Mouse (Mus musculus) thymus, postnatal 14 days (tissue): Measurements from ENCODE around the gene Tnfrsf18.

Experiments used
- DNase-seq: peaks from one replicate; pipeline ENCODE4 v3.0.0; 2021

Gene Tnfrsf18

DNA sequence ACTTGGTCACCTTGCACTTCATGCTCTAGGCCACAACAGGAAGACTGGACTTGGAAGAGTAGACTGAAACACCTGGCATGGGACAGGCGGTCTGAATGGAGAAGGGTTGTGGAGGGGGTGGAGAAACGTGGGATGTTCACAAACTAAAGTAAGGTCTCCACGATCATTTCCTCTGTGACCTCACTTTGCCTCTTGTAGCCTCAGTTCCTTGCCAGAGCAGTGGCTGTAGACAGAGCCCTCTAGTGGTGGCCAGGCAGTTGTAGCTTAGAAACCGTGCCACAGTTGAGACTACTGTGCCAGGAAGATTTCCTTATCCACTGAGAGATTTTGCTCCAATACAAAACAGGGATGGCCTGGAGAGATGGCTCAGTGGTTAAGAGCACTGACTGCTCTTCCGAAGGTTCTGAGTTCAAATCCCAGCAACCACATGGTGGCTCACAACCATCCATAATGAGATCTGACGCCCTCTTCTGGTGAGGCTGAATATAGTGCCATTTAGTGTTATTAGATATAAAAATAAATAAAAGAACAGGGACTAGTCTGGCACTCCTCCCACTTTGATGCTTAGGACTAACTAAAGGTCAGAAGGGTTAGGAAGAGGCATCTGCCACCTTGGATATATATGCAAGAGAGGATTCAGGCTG is 7.6 kb downstream of the Tnfrsf18 start:
- DNase-seq = peak; percentile 80

GRCm38 (mm10) chr4:156034301-156034700 is 8.3 kb downstream of the Tnfrsf18 start:
- no peak for DNase-seq

DNA sequence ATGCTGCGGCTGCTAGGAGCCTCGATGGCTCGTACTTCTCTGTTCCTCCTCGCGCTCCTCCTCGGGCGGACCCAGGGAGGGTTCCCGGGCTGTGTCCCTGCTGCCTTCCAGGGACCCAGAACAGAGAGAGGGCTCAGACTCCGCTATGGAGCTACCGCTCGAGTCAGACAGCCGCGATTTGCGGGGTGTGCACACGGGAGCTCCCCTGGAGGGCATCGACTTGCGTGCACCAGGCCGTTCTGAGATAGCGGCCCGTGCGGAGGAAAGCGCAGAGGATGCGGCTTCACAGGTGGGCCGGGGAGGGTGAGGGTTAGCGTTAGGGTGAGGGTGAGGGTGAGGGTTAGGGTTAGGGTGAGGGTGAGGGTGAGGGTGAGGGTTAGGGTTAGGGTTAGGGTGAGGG is 8.9 kb downstream of the Tnfrsf18 start:
- DNase-seq = peak; percentile 49

GRCm38 (mm10) chr4:156044754-156045153 is 18.8 kb downstream of the Tnfrsf18 start:
- DNase-seq = no peak

DNA sequence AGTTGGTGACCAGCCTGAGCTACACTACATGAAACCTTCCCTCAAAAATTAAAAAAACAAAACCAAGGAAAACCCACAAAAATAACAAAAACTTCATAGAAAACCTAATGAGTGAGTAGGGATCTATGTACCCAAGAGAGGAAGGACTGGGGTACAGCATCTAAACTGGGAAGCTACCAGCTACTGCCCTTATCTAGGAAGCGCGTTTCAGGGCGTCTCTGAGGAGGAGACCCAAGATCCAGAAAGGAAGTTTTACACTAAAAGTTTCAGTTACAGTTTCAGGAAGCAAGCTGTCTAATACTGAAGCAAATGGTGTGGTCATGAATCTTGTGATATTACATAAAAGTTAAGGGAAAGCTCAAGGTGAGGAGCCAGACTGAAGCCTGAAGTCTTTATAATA is 23.8 kb downstream of the Tnfrsf18 start:
- no peak for DNase-seq

DNA sequence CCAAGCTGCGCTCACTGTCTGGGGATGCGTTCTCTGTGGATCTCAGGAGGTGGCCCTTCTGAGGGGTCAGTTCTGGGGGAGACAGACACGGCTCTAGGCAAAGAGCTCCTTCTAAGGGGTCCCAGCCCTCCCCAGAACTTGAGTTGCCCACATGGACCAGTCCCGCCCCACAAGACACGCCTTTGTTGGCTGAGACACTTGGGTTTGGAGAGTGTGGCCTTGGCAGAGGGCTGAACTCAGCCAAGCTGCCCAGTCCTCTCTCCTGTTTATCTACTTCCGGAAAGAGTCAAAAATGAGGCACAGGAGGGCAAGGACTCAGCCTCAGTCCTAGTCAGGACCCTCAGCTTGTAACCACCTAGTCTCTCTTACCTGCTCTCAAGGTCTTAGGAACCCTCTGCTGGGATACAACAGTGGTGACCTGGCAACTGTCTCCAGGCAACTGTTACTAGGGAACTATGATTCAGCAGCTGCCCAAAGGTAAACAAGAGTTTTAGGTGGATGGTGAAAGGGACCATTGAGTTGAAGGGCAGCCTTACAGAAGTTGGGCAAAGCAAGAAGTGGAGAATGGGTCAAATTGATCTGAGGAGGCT is 24.5 kb downstream of the Tnfrsf18 start:
- no peak for DNase-seq

GRCm38 (mm10) chr4:156053113-156053512 is 27.1 kb downstream of the Tnfrsf18 start:
- no peak for DNase-seq

DNA sequence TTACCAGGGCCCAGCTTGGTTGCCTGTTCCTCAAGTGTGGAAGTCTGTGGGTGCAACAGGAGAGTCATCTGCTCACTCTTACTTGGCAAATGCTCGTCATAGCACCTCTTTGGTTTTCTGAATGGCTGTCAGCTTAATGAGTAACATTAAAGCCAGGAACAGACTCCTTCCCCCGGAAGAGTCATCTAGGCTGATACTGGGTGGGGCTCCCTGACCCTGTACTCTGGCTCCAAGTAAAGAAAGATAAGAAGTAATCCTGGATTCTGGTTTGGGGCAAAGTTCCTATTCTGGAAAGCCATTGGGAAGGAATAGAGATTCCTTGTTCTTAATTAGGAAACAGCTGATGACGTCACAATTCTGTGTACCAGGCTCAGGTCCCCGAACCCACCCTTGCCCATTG is 28.2 kb downstream of the Tnfrsf18 start:
- no peak for DNase-seq

DNA sequence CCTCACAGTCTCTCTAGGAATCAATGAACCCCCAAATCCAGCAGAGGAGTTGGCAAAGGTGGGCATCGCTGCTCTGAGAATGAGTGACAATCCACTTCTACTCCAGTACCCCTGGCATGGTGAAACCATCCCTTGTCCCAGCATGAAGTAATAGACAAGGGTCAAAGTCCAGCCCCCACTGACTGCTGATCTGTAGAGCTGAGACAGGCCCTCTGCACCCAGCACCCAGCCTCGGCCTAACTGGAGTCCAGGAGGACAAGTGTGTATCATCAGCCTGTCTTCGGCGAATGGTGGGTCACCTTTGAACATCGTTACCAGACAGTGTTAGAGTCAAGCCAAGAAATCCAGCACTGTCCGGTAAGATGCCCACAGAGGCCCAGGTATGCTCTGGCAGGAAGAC is 28.6 kb downstream of the Tnfrsf18 start:
- DNase-seq = no peak

GRCm38 (mm10) chr4:156055173-156055572 is 29.2 kb downstream of the Tnfrsf18 start:
- no peak for DNase-seq

- no peak for DNase-seq
Observed at GRCm38 (mm10) chr4:156057702-156058101, 31.7 kb downstream of the Tnfrsf18 start.

DNA sequence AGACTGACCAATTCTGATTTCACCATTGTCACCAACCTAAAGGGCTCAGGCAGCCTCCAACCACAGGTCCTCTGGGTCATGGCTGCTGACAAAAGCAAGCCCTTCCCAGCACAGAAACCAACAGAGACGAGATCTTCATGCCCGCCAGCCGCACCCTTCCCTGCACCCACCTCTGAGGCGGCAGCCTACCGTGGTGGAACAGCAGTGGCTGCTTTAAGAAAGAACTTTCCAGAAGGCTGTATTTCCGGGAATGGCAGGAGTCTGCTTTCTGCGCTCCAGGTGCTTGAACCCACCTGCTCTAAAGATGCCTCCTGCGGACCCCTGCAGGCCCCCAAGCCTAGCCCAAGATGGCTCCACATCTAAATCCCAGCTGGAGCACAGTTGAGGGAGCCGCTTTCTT is 32.9 kb downstream of the Tnfrsf18 start:
- no peak for DNase-seq

DNA sequence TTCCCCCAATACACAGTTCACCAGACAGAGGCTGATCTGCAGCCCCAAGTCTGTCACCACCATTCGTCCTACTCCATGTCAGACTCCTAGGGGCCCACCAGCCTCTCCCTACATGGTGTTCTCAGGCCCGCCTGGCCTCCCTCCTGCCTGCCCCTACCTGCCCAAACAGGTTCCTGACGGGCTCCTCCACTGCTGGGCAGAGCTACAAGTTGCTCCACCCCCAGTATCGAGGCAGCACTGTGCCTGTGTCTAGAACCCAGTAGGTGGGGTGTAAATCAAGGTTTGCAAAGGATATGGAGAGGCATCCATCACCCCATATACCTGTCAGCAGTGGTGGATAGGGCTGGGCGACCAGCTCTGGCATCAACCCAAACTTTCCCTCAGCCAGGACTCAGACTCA is 33.3 kb downstream of the Tnfrsf18 start, which contains the start of gene Ttll10:
TSS of gene Ttll10 (minus strand) at position 154 of the 400 bp plus-strand sequence.
- DNase-seq = no peak

DNA sequence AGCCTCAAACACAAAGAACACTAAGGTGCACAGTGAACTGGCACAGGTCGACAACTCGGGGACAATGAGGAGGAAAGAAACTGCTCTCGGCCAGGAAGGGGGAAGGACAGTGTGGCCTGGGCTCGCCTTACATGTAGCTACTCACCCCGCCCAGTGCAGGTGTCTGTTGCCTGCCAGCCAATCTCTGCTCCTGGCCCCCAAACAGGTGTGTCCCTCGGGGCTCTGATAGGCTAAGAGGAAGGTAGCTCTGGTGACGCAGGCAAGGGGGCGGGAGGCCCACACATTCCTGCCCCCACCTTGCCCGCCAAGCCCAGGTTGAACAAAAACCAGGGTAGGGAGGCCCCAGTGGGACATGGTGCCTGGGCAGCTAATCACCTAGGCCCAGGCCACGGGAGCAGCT is 33.7 kb downstream of the Tnfrsf18 start:
- no peak for DNase-seq

DNA sequence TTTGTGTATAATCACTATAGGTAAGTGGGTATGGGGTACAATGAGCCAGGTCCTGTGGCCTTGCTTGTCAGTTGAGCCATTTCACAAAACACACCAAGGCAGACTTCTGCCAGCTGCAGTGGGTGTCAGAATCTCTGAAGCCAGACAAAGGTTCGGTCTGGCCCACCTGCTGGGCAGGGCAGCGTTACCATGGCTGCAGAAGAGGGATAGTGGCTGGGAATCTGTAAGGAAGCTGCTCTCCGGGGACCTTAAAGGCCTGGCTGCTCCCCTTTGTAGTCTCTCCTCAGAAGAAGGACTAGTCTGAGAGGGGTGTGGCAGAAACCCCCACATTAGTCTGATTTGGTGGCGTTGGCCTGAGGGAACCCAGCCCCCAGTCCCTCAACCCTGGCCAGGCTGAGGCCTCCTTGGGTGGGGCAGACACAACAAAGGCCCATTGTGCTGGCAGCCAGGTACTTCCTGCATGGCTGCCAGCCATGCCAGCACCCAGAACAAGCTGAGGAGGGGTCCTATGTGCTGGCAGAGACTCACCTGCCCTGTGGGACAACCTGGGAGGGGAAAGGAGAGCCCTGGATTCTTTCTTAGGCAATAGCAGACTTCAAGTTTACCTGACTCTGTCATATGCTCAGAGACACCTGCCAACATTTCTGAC is 38.0 kb downstream of the Tnfrsf18 start:
- DNase-seq = no peak

GRCm38 (mm10) chr4:156064510-156064897 is 38.5 kb downstream of the Tnfrsf18 start:
- DNase-seq = no peak

- DNase-seq = no peak
Observed at GRCm38 (mm10) chr4:156065156-156065894, 39.4 kb downstream of the Tnfrsf18 start.

DNA sequence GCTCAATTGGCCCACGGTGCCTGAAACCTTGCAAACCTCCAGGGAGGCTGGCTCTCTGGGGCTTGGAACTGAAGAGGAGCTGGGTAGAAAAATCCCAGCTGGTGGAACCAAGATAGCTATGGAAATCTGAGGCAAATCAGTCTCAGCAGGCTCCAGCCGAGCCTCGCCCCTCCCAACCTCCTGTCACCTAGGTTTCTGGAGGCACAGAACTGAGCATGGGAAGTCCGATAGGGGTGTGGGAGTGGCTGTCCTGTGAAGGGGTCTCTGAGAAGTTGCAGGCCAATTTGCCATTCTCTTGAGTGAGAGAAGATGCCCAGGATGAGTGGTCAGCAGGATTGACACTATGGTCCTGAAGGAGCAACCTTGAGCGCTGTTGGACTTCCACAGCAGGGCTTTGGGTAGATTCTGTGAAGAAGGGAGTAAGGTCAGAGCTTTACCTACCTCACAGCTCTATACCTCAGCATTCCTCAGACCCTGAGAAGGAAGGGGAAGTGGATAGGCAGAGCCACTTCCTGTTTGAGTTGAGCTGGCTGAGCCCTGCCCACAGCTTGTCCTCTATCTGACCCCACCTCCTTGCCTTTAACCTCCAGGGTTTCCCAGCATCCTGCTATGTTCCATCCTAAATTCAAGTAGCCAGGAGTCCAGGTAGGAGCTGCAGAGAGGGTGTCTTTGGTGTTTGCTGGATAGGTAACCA is 41.4 kb downstream of the Tnfrsf18 start:
- DNase-seq = peak; percentile 41

GRCm38 (mm10) chr4:156069701-156070100 is 43.7 kb downstream of the Tnfrsf18 start:
- DNase-seq = peak; percentile 44

GRCm38 (mm10) chr4:156070276-156070675 is 44.3 kb downstream of the Tnfrsf18 start:
- peak; percentile 87 for DNase-seq

DNA sequence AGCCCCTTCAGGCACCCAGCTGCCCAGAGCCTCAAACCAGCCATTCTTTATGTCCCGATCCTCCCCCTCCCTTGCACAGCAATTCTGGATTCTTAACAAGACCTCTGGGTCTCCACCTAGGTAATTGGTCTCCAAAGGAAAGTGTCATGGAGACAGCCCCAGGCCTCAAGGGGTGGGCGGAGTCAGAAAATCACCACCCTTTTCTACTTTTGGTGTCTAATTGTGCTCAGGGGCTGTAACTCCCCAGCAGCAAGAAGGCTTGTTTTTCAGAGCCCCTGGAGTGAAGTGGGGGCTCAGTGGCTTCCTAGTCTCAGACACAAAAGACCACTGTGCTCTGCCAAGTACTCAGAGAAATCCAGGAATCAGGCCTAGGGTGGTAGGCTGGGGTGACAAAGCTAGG is 44.8 kb downstream of the Tnfrsf18 start:
- DNase-seq = peak; percentile 58

- peak; percentile 56 for DNase-seq
Observed at GRCm38 (mm10) chr4:156076911-156077382, 51.0 kb downstream of the Tnfrsf18 start.
